Mouse (Mus musculus): Measurements from ENCODE around the gene Pan3. TPM values are rescaled to one million over a fixed set of nuclear protein-coding genes. Genes with fewer than 3 reads are reported as not detected.

Gene Pan3
- total RNA-seq, 1 experiment from 2014 or later = 342 TPM

GRCm38 (mm10) chr5:147471163-147471562 lies 41.2 kb downstream of the Pan3 start:
- ATAC-seq (ENCODE audit: extremely low read depth, insufficient number of reproducible peaks, low FRiP score, poor library complexity, severe bottlenecking) = peak; percentile 60

GRCm38 (mm10) chr5:147473071-147473470 lies 43.1 kb downstream of the Pan3 start:
- no peak for ATAC-seq (ENCODE audit: extremely low read depth, insufficient number of reproducible peaks, low FRiP score, poor library complexity, severe bottlenecking)

GRCm38 (mm10) chr5:147473856-147474255 lies 43.9 kb downstream of the Pan3 start:
- peak; percentile 25; the same call in 1 of the 2 replicates for ATAC-seq (ENCODE audit: extremely low read depth, insufficient number of reproducible peaks, low FRiP score, poor library complexity, severe bottlenecking)

- no peak for ATAC-seq (ENCODE audit: extremely low read depth, insufficient number of reproducible peaks, low FRiP score, poor library complexity, severe bottlenecking)
Observed at GRCm38 (mm10) chr5:147476109-147476508, 46.1 kb downstream of the Pan3 start.

GRCm38 (mm10) chr5:147477106-147477505 lies 47.1 kb downstream of the Pan3 start:
- ATAC-seq (ENCODE audit: extremely low read depth, insufficient number of reproducible peaks, low FRiP score, poor library complexity, severe bottlenecking) = peak; percentile 52; the same call in 1 of the 2 replicates

DNA sequence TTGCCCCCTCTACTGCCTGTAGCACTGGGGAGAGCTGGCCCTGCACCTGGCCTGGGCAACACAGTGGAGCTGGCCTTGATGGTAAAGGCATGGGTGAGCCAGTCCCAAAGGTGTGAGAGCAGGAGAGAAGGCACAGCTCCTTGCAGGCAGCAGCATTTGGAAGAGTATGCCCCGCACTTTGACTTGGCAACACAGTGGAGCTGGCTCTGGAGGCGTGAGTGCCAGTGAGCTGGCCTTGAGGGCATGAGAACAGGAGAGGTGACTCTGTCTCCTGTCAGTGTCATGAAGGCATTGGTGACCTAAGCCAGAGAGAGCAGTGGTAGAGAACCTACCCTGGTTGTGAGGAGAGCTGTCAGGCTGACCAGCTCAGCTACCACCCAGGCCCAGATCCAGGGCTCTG lies 49.4 kb downstream of the Pan3 start:
- ATAC-seq (ENCODE audit: extremely low read depth, insufficient number of reproducible peaks, low FRiP score, poor library complexity, severe bottlenecking) = no peak

- ATAC-seq (ENCODE audit: extremely low read depth, insufficient number of reproducible peaks, low FRiP score, poor library complexity, severe bottlenecking) = no peak
Observed at GRCm38 (mm10) chr5:147484142-147484541, 54.2 kb downstream of the Pan3 start.

- ATAC-seq (ENCODE audit: extremely low read depth, insufficient number of reproducible peaks, low FRiP score, poor library complexity, severe bottlenecking) = no peak
Observed at GRCm38 (mm10) chr5:147489226-147489625, 59.3 kb downstream of the Pan3 start.

GRCm38 (mm10) chr5:147490907-147491306 lies 60.9 kb downstream of the Pan3 start:
- no peak for ATAC-seq (ENCODE audit: extremely low read depth, insufficient number of reproducible peaks, low FRiP score, poor library complexity, severe bottlenecking)

- ATAC-seq (ENCODE audit: extremely low read depth, insufficient number of reproducible peaks, low FRiP score, poor library complexity, severe bottlenecking) = no peak
Observed at GRCm38 (mm10) chr5:147492511-147492910, 62.5 kb downstream of the Pan3 start.

DNA sequence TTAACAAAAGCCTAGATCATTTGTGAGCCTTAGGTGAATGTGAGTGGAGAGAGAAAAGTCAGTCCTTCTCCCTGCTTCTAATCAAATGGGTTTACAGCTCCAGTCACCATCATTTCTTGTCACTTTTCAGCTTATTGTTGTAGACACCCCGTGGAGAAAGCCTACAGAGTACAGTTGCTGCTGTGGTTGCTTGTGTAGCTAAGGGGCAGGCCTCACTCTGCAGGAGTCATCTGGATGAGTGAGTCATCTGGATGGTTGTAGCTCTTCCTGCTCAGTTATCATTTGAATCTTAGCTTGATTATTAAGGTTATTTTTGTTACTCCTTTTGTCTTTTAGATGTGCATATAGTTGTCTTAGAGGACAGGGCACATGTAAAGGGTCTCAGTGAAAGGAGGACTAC lies 63.2 kb downstream of the Pan3 start:
- no peak for ATAC-seq (ENCODE audit: extremely low read depth, insufficient number of reproducible peaks, low FRiP score, poor library complexity, severe bottlenecking)

DNA sequence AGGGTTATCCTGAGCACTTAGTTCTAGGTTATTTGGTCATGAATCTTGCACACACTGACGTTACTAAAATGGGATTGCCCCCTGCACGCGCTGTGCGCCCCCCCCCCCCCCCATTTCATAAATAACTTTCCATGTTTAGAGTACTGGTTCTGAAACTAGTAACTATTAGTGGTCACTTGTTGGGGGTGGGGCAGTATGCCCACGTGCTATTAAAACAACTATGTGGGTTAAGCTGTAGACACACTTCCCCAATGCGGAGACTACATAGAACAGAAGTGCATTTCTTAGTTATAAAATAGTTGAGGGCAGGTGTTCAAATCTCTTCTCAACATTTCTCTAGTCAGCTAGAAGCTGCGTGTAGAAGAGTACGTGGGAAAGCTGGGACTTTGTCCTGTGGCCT lies 63.7 kb downstream of the Pan3 start:
- ATAC-seq (ENCODE audit: extremely low read depth, insufficient number of reproducible peaks, low FRiP score, poor library complexity, severe bottlenecking) = no peak

DNA sequence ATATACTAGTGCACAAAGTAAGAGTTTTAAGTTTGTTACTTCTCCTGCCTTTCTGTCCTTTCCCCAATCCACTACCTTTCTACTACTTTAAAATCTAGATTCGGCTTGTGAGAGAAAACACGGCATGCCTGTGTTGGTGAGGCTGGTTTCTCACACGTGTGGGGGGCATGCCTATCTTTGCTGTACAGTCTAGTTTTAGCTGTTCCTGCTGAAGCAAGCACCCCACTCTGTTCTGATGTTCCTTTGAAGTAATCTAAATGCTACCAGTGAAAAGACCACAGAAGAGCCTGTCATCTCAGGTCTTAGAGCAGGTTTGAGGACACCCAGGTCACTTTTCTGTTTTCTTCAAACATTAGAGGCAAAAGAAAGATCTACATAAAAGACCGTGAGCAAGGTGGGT lies 64.4 kb downstream of the Pan3 start:
- no peak for ATAC-seq (ENCODE audit: extremely low read depth, insufficient number of reproducible peaks, low FRiP score, poor library complexity, severe bottlenecking)

DNA sequence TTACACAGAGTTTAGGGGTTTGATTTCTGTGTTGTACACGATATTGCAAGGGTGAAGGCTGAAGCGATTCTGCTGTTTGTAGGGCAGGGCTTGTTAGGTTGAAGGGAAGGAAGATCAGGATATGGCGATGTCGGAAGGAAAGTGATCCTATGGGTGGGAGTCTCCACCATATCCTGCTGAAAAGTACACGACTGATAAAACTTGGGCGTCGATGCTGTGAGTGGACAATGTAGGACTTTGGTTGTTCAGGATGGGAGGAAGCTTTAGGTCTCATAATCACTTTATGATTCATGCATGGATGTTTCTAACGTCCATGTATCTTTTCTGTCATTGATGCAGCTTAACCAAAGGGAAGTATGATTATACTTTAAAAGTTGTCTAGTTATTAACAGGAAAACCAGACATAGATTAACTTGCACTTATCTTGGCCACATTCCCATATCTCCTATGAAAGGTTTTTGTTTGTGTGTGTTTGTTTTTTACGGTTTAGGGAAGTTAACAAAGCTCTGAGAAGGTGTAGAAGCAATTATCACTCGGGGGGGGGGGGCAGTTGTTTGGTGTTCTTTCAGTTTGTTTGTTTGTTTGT lies 64.9 kb downstream of the Pan3 start:
- no peak for ATAC-seq (ENCODE audit: extremely low read depth, insufficient number of reproducible peaks, low FRiP score, poor library complexity, severe bottlenecking)

DNA sequence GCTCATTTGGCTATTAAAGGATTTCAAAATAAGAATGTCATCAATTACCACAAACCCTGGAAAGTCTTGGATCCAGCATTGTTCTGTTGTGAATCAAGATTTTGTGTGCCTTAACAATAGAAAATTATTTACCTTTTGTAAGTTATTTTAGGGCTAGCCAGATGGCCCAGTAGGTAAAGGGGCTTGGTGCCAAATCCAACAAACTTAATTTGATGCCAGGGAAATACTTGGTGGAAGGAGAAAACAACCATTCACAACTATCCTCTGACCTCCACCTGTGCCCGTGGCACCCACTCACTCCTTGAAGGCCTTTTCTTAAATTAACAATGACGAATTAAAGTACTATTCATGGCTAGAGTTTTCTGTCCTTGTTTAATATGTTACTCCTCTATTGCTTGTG lies 66.0 kb downstream of the Pan3 start:
- ATAC-seq (ENCODE audit: extremely low read depth, insufficient number of reproducible peaks, low FRiP score, poor library complexity, severe bottlenecking) = no peak

GRCm38 (mm10) chr5:147496921-147497320 lies 67.0 kb downstream of the Pan3 start:
- ATAC-seq (ENCODE audit: extremely low read depth, insufficient number of reproducible peaks, low FRiP score, poor library complexity, severe bottlenecking) = no peak

GRCm38 (mm10) chr5:147497714-147498113 lies 67.8 kb downstream of the Pan3 start:
- no peak for ATAC-seq (ENCODE audit: extremely low read depth, insufficient number of reproducible peaks, low FRiP score, poor library complexity, severe bottlenecking)

GRCm38 (mm10) chr5:147501456-147501998 lies 71.6 kb downstream of the Pan3 start:
- no peak for ATAC-seq (ENCODE audit: extremely low read depth, insufficient number of reproducible peaks, low FRiP score, poor library complexity, severe bottlenecking)

- no peak for ATAC-seq (ENCODE audit: extremely low read depth, insufficient number of reproducible peaks, low FRiP score, poor library complexity, severe bottlenecking)
Observed at GRCm38 (mm10) chr5:147502921-147503320, 73.0 kb downstream of the Pan3 start.

DNA sequence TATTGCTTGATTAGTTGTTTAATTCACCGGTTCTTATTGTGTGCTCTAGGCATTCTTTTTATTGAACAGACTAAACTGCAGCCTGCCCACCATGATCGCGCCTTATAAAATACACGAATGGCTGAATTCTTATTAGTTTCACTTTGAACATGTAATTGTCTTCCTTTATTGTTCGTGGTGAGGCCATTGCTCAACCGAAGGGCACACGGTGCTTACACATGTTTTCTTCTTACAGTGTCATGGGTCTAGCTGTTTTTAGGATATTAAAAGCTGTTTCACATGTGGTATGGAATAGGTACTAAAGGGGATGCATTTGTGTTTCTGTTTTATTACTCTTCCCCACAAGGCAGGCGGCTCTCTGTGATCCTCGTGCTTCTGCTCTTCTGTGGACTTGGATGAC lies 81.4 kb downstream of the Pan3 start:
- ATAC-seq (ENCODE audit: extremely low read depth, insufficient number of reproducible peaks, low FRiP score, poor library complexity, severe bottlenecking) = no peak

- no peak for ATAC-seq (ENCODE audit: extremely low read depth, insufficient number of reproducible peaks, low FRiP score, poor library complexity, severe bottlenecking)
Observed at GRCm38 (mm10) chr5:147527006-147527405, 97.0 kb downstream of the Pan3 start.
